Mouse (Mus musculus) stomach, embryonic 15.5 days (tissue): ENCODE measurements at regions not wholly inside any gene's neighbourhood (a gene's known extent, or its start where the extent isn't known, plus 50 kb on each side); places are given as distances from the start of the nearest gene placed in this dataset.

Experiments
- ATAC-seq: fragments of 200-750 bp; cut with Nextera tagmentation; 2 replicates; pipeline ENCODE4 v1.8.0; 2017; ENCODE audit warnings: low read depth, moderate number of reproducible peaks, moderate TSS enrichment; ENCODE audit not compliant: insufficient read depth, low FRiP score
- H3K27ac ChIP-seq: fragments of 300-500 bp; sonication (generic); 2 replicates; pipeline ENCODE4 v1.5.1; 2015; ENCODE audit warnings: mild to moderate bottlenecking, inconsistent platforms
- H3K27me3 ChIP-seq: fragments of 300-500 bp; sonication (generic); replicated peaks from 2 replicates; pipeline ENCODE4 v1.6.1; 2015; ENCODE audit warnings: inconsistent platforms
- H3K36me3 ChIP-seq: fragments of 300-500 bp; sonication (generic); 2 replicates; pipeline ENCODE4 v1.6.1; 2015; ENCODE audit warnings: inconsistent platforms
- H3K4me1 ChIP-seq: fragments of 300-500 bp; sonication (generic); 2 replicates; pipeline ENCODE4 v1.6.1; 2015; ENCODE audit warnings: inconsistent platforms
- H3K4me2 ChIP-seq: fragments of 300-500 bp; sonication (generic); 2 replicates; pipeline ENCODE4 v1.6.1; 2015; ENCODE audit warnings: mild to moderate bottlenecking, inconsistent platforms
- H3K4me3 ChIP-seq: fragments of 300-500 bp; sonication (generic); replicated peaks from 2 replicates; pipeline ENCODE4 v1.5.1; 2015; ENCODE audit warnings: inconsistent platforms
- H3K9ac ChIP-seq: fragments of 300-500 bp; sonication (generic); 2 replicates; pipeline ENCODE4 v1.6.1; 2015; ENCODE audit warnings: inconsistent platforms
- H3K9me3 ChIP-seq: fragments of 300-500 bp; sonication (generic); 2 replicates; pipeline ENCODE4 v1.6.1; 2016; ENCODE audit warnings: inconsistent platforms
- WGBS: fragments of 180-500 bp; shearing (Covaris S2); methylation state at CpG from one replicate; pipeline ENCODE4 v1.1.7; 2015; 5-methylcytosine and 5-hydroxymethylcytosine counted together

GRCm38 (mm10) chr14:76665754-76666371 is 109.2 kb upstream of the Serp2 start:
- Histone ChIP-seq H3K27me3 (no peaks in the 10 kb centered on the region), H3K4me1 (peaks cover 5% of the 10 kb centered on the region; the same call in 1 of the 2 replicates), H3K9me3 (no peaks in the 10 kb centered on the region), H3K27ac (no peak overlapping the region), H3K4me3 (no peak overlapping the region), H3K4me2 (no peak overlapping the region), H3K36me3 (no peaks in the 10 kb centered on the region), H3K9ac (no peak overlapping the region)
- no peak for ATAC-seq
- WGBS = 65% methylated on average over 12 of the region's 12 CpGs

GRCm38 (mm10) chr14:76664586-76665508 is 108.2 kb upstream of the Serp2 start:
- ATAC-seq = peak; percentile 59
- no peaks in the 10 kb centered on the region for H3K27me3 ChIP-seq
- peak overlapping the region; percentile 44; the same call in 1 of the 2 replicates for H3K27ac ChIP-seq

GRCm38 (mm10) chr14:76663816-76664215 is 107.1 kb upstream of the Serp2 start:
- Histone ChIP-seq H3K36me3 (no peaks in the 10 kb centered on the region), H3K4me3 (no peak overlapping the region), H3K9ac (no peak overlapping the region), H3K9me3 (no peaks in the 10 kb centered on the region), H3K27me3 (no peaks in the 10 kb centered on the region), H3K4me1 (peaks cover 12% of the 10 kb centered on the region; the same call in 1 of the 2 replicates), H3K4me2 (no peak overlapping the region), H3K27ac (no peak overlapping the region)
- no peak for ATAC-seq
- WGBS = 91% methylated on average over 2 of the region's 2 CpGs

More at GRCm38 (mm10) chr14:76664586-76665508, 108.2 kb upstream of the Serp2 start:
- Histone ChIP-seq H3K4me2 (no peak overlapping the region), H3K4me1 (peaks cover 5% of the 10 kb centered on the region; the same call in 1 of the 2 replicates), H3K36me3 (no peaks in the 10 kb centered on the region), H3K4me3 (no peak overlapping the region), H3K9ac (no peak overlapping the region), H3K9me3 (no peaks in the 10 kb centered on the region)
- WGBS = 59% methylated on average over 11 of the region's 11 CpGs

GRCm38 (mm10) chr14:76662871-76663270 is 106.2 kb upstream of the Serp2 start:
- H3K9me3 ChIP-seq = no peaks in the 10 kb centered on the region
- H3K36me3 ChIP-seq = no peaks in the 10 kb centered on the region
- no peak for ATAC-seq
- H3K4me1 ChIP-seq = peaks cover 19% of the 10 kb centered on the region
- WGBS = 55% methylated on average over 7 of the region's 7 CpGs
- no peak overlapping the region for H3K4me3 ChIP-seq
- no peak overlapping the region for H3K9ac ChIP-seq
- no peaks in the 10 kb centered on the region for H3K27me3 ChIP-seq
- H3K4me2 ChIP-seq = no peak overlapping the region
- no peak overlapping the region for H3K27ac ChIP-seq

- ATAC-seq = no peak
- Histone ChIP-seq H3K27me3 (no peaks in the 10 kb centered on the region), H3K4me2 (no peak overlapping the region), H3K9ac (no peak overlapping the region), H3K9me3 (no peaks in the 10 kb centered on the region), H3K36me3 (no peaks in the 10 kb centered on the region), H3K4me1 (peaks cover 21% of the 10 kb centered on the region), H3K27ac (no peak overlapping the region), H3K4me3 (no peak overlapping the region)
- 82% methylated on average over 2 of the region's 2 CpGs for WGBS
Measured at GRCm38 (mm10) chr14:76660906-76661305, 104.2 kb upstream of the Serp2 start.

- ATAC-seq = no peak
- H3K4me3 ChIP-seq = no peak overlapping the region
- H3K27ac ChIP-seq = peak overlapping the region; percentile 28; the same call in 1 of the 2 replicates
- H3K4me1 ChIP-seq = peaks cover 16% of the 10 kb centered on the region
- H3K9me3 ChIP-seq = no peaks in the 10 kb centered on the region
- H3K36me3 ChIP-seq = no peaks in the 10 kb centered on the region
- no peak overlapping the region for H3K9ac ChIP-seq
- WGBS = 50% methylated on average over 15 of the region's 15 CpGs
- no peaks in the 10 kb centered on the region for H3K27me3 ChIP-seq
- no peak overlapping the region for H3K4me2 ChIP-seq
Measured at GRCm38 (mm10) chr14:76658952-76659502, 102.3 kb upstream of the Serp2 start.

- Histone ChIP-seq H3K36me3 (no peaks in the 10 kb centered on the region), H3K9ac (no peak overlapping the region), H3K4me3 (no peak overlapping the region), H3K4me2 (no peak overlapping the region), H3K4me1 (peaks cover 16% of the 10 kb centered on the region), H3K27me3 (no peaks in the 10 kb centered on the region), H3K27ac (peak overlapping the region; percentile 63; the same call in 1 of the 2 replicates), H3K9me3 (no peaks in the 10 kb centered on the region)
- 42% methylated on average over 9 of the region's 9 CpGs for WGBS
- peak; percentile 29; the same call in 1 of the 2 replicates for ATAC-seq
Measured at GRCm38 (mm10) chr14:76657784-76658610, 101.3 kb upstream of the Serp2 start.

GRCm38 (mm10) chr14:76657375-76657774 is 100.7 kb upstream of the Serp2 start:
- H3K27ac ChIP-seq = peak overlapping the region; percentile 63; the same call in 1 of the 2 replicates
- H3K9ac ChIP-seq = no peak overlapping the region

GRCm38 (mm10) chr14:76652356-76653126 is 95.9 kb upstream of the Serp2 start:
- no peak overlapping the region for H3K9ac ChIP-seq
- H3K9me3 ChIP-seq = no peaks in the 10 kb centered on the region
- H3K27me3 ChIP-seq = no peaks in the 10 kb centered on the region
- peak; percentile 62 for ATAC-seq
- no peaks in the 10 kb centered on the region for H3K36me3 ChIP-seq
- H3K4me1 ChIP-seq = 0 out of 2 replicates have a peak, but pooled peaks cover 2% of the 10 kb centered on the region
- peak overlapping the region; percentile 33; the same call in 1 of the 2 replicates for H3K27ac ChIP-seq
- H3K4me2 ChIP-seq = no peak overlapping the region
- H3K4me3 ChIP-seq = no peak overlapping the region
- 52% methylated on average over 9 of the region's 9 CpGs for WGBS

More at GRCm38 (mm10) chr14:76657375-76657774, 100.7 kb upstream of the Serp2 start:
- Histone ChIP-seq H3K9me3 (no peaks in the 10 kb centered on the region), H3K27me3 (no peaks in the 10 kb centered on the region), H3K36me3 (no peaks in the 10 kb centered on the region), H3K4me1 (peaks cover 16% of the 10 kb centered on the region), H3K4me3 (no peak overlapping the region), H3K4me2 (no peak overlapping the region)
- 44% methylated on average over 7 of the region's 7 CpGs for WGBS
- no peak; the same call in 1 of the 2 replicates for ATAC-seq

- no peak overlapping the region for H3K4me3 ChIP-seq
- H3K27me3 ChIP-seq = no peaks in the 10 kb centered on the region
- H3K9ac ChIP-seq = no peak overlapping the region
- H3K4me1 ChIP-seq = no peaks in the 10 kb centered on the region
- WGBS = 91% methylated on average over 8 of the region's 8 CpGs
- H3K27ac ChIP-seq = no peak overlapping the region
- no peaks in the 10 kb centered on the region for H3K9me3 ChIP-seq
- no peak for ATAC-seq
- no peak overlapping the region for H3K4me2 ChIP-seq
- no peaks in the 10 kb centered on the region for H3K36me3 ChIP-seq
Measured at GRCm38 (mm10) chr14:76651096-76651495, 94.4 kb upstream of the Serp2 start.
